Mouse (Mus musculus) layer of hippocampus, adult 9-10 months (tissue): ENCODE results near the gene Stk38.
A peak's percentile ranks its signal among the peaks of the same experiment; 100 is the strongest.
"Not testable (repeated sequence)": the region's sequence is repeated elsewhere in the genome, so short reads cannot be mapped to it uniquely, and the experiment has no call there.

Experiments
- DNase-seq: peaks from one replicate; pipeline ENCODE4 v3.0.0; 2022; ENCODE audit warnings: low spot score

The Stk38 gene

GRCm38 (mm10) chr17:29007641-29008325, at the start of gene Stk38:
Gene Stk38 (minus strand): TSS chr17:29007995.
- DNase-seq: peak; percentile 75

GRCm38 (mm10) chr17:29057361-29057890, 49.6 kb upstream of the Stk38 start:
- DNase-seq: no peak

GRCm38 (mm10) chr17:29056699-29057151, 48.9 kb upstream of the Stk38 start:
- DNase-seq: no peak

GRCm38 (mm10) chr17:29056207-29056606, 48.4 kb upstream of the Stk38 start:
- no peak for DNase-seq

- no peak for DNase-seq
These were observed 47.8 kb upstream of the Stk38 start for GRCm38 (mm10) chr17:29055586-29055985.

GRCm38 (mm10) chr17:29054429-29054828, 46.6 kb upstream of the Stk38 start:
- no peak for DNase-seq

- no peak for DNase-seq
These were observed 46.0 kb upstream of the Stk38 start for GRCm38 (mm10) chr17:29053841-29054240.

- DNase-seq: no peak
These were observed 45.3 kb upstream of the Stk38 start for GRCm38 (mm10) chr17:29053067-29053466.

- no peak for DNase-seq
These were observed 43.0 kb upstream of the Stk38 start for GRCm38 (mm10) chr17:29050791-29051190.

- DNase-seq: no peak
These were observed 42.1 kb upstream of the Stk38 start for GRCm38 (mm10) chr17:29049923-29050322.

GRCm38 (mm10) chr17:29049508-29049889, 41.7 kb upstream of the Stk38 start:
- DNase-seq: no peak

GRCm38 (mm10) chr17:29048748-29049507, 41.1 kb upstream of the Stk38 start:
- DNase-seq: peak; percentile 81

- DNase-seq: no peak
These were observed 40.1 kb upstream of the Stk38 start for GRCm38 (mm10) chr17:29047697-29048514.

GRCm38 (mm10) chr17:29046863-29047262, 39.1 kb upstream of the Stk38 start:
- no peak for DNase-seq

GRCm38 (mm10) chr17:29045741-29046530, 38.1 kb upstream of the Stk38 start:
- no peak for DNase-seq

GRCm38 (mm10) chr17:29044925-29045319, 37.1 kb upstream of the Stk38 start:
- no peak for DNase-seq

GRCm38 (mm10) chr17:29044146-29044924, 36.5 kb upstream of the Stk38 start:
- no peak for DNase-seq

GRCm38 (mm10) chr17:29043583-29043982, 35.8 kb upstream of the Stk38 start:
- DNase-seq: no peak

- no peak for DNase-seq
These were observed 34.8 kb upstream of the Stk38 start for GRCm38 (mm10) chr17:29042569-29042968.

GRCm38 (mm10) chr17:29041632-29042031, 33.8 kb upstream of the Stk38 start:
- not testable (repeated sequence) for DNase-seq

GRCm38 (mm10) chr17:29039351-29039750, 31.6 kb upstream of the Stk38 start:
- no peak for DNase-seq
